Comparison of ENCODE assay signal across 24 mouse cellular contexts in genomic region chr9:120769056-120769455, GRCm38 (mm10).
DNase-seq lines count a peak whose midpoint lies in the region; ATAC-seq lines count a peak whose summit lies in the region.
"Had no signal": no experiment of that assay in that cellular context is flagged by ENCODE, and none has a peak within 500 bp of the region (broad histone marks: within the 10 kb centered on the region; RNA-seq: fewer than 3 reads in every experiment).

No protein-coding gene starts in this region.

- 89% methylated on average over 8 of the region's 8 CpGs for WGBS in forebrain, embryonic 10.5 days
- WGBS in forebrain, embryonic 15.5 days, result 93% methylated on average over 8 of the region's 8 CpGs
- 87% methylated on average over 8 of the region's 8 CpGs for WGBS in midbrain, embryonic 11.5 days
- 88% methylated on average over 8 of the region's 8 CpGs for whole genome bisulfite sequencing in midbrain, embryonic 13.5 days
- WGBS in limb, embryonic 11.5 days, result 76% methylated on average over 8 of the region's 8 CpGs

- H3K27me3 ChIP-seq in forebrain, embryonic 10.5 days (ENCODE audit: poor library complexity, severe bottlenecking), result no peaks in the 10 kb centered on the region
- H3K27me3 ChIP-seq in forebrain, embryonic 15.5 days, result no peaks in the 10 kb centered on the region
- no peaks in the 10 kb centered on the region for H3K27me3 ChIP-seq in midbrain, embryonic 11.5 days (ENCODE audit: control insufficient read depth, insufficient read depth, low read length)
- no peaks in the 10 kb centered on the region for H3K27me3 ChIP-seq in midbrain, embryonic 13.5 days
- H3K27me3 ChIP-seq in limb, embryonic 11.5 days (ENCODE audit: control insufficient read depth, insufficient read depth, low read length), result no peaks in the 10 kb centered on the region
- H3K27me3 ChIP-seq: forebrain, embryonic 13.5 days; heart, embryonic 12.5 days; hindbrain, embryonic 13.5 days; intestine, embryonic 15.5 days; kidney, embryonic 15.5 days; lung, embryonic 15.5 days; midbrain, embryonic 12.5 days; neural tube, embryonic 12.5 days; Patski had no signal

- H3K36me3 ChIP-seq in forebrain, embryonic 10.5 days (replicated peaks), result no peaks in the 10 kb centered on the region
- H3K36me3 ChIP-seq in forebrain, embryonic 15.5 days, result no peaks in the 10 kb centered on the region
- H3K36me3 ChIP-seq in midbrain, embryonic 11.5 days (ENCODE audit: control insufficient read depth, insufficient read depth, low read length), result no peaks in the 10 kb centered on the region
- no peaks in the 10 kb centered on the region for H3K36me3 ChIP-seq in midbrain, embryonic 13.5 days
- no peaks in the 10 kb centered on the region for H3K36me3 ChIP-seq in limb, embryonic 11.5 days (ENCODE audit: control insufficient read depth, insufficient read depth, low read length)
- H3K36me3 ChIP-seq: heart, embryonic 12.5 days; hindbrain, embryonic 13.5 days; intestine, embryonic 15.5 days; kidney, embryonic 15.5 days; lung, embryonic 15.5 days; midbrain, embryonic 12.5 days; neural tube, embryonic 12.5 days had no signal

- peaks cover 36% of the 10 kb centered on the region for H3K4me1 ChIP-seq in forebrain, embryonic 10.5 days
- no peaks in the 10 kb centered on the region for H3K4me1 ChIP-seq in forebrain, embryonic 15.5 days
- H3K4me1 ChIP-seq in midbrain, embryonic 11.5 days (ENCODE audit: control insufficient read depth, insufficient read depth, low read length), result no peaks in the 10 kb centered on the region
- H3K4me1 ChIP-seq in midbrain, embryonic 13.5 days (replicated peaks), result peaks cover 18% of the 10 kb centered on the region
- H3K4me1 ChIP-seq in limb, embryonic 11.5 days (ENCODE audit: control insufficient read depth, insufficient read depth, low read length), result peaks cover 21% of the 10 kb centered on the region
- H3K4me1 ChIP-seq: heart, embryonic 12.5 days had no signal

- H3K4me2 ChIP-seq in forebrain, embryonic 15.5 days (replicated peaks), result no peak overlapping the region
- no peak overlapping the region for H3K4me2 ChIP-seq in midbrain, embryonic 11.5 days
- H3K4me2 ChIP-seq in midbrain, embryonic 13.5 days (replicated peaks), result no peak overlapping the region
- no peak overlapping the region for H3K4me2 ChIP-seq in limb, embryonic 11.5 days (ENCODE audit: low read depth, severe bottlenecking)
- H3K4me2 ChIP-seq: forebrain, embryonic 13.5 days; heart, embryonic 12.5 days; hindbrain, embryonic 13.5 days; intestine, embryonic 15.5 days; kidney, embryonic 15.5 days; lung, embryonic 15.5 days; midbrain, embryonic 12.5 days; neural tube, embryonic 12.5 days had no signal

- H3K27ac ChIP-seq in forebrain, embryonic 10.5 days, result peak overlapping the region; percentile 71
- H3K27ac ChIP-seq in forebrain, embryonic 15.5 days (replicated peaks), result no peak overlapping the region
- H3K27ac ChIP-seq in midbrain, embryonic 11.5 days (ENCODE audit: low read depth, low read length), result no peak overlapping the region
- no peak overlapping the region for H3K27ac ChIP-seq in midbrain, embryonic 13.5 days
- peak overlapping the region; percentile 68 for H3K27ac ChIP-seq in limb, embryonic 11.5 days (replicated peaks; ENCODE audit: low read depth, low read length)
- H3K27ac ChIP-seq: forebrain, embryonic 13.5 days; hindbrain, embryonic 13.5 days; liver, embryonic 14.5 days; lung, embryonic 15.5 days; midbrain, embryonic 12.5 days; neural tube, embryonic 12.5 days had no signal

- no peak overlapping the region for H3K9ac ChIP-seq in forebrain, embryonic 15.5 days (replicated peaks)
- H3K9ac ChIP-seq in midbrain, embryonic 11.5 days (ENCODE audit: low read length), result no peak overlapping the region
- no peak overlapping the region for H3K9ac ChIP-seq in midbrain, embryonic 13.5 days (replicated peaks)
- no peak overlapping the region for H3K9ac ChIP-seq in limb, embryonic 11.5 days (ENCODE audit: low read length)
- H3K9ac ChIP-seq: forebrain, embryonic 13.5 days; heart, embryonic 12.5 days; hindbrain, embryonic 13.5 days; intestine, embryonic 15.5 days; kidney, embryonic 15.5 days; liver, embryonic 14.5 days; lung, embryonic 15.5 days; midbrain, embryonic 12.5 days; neural tube, embryonic 12.5 days had no signal

- no peak overlapping the region for H3K4me3 ChIP-seq in forebrain, embryonic 10.5 days
- no peak overlapping the region for H3K4me3 ChIP-seq in forebrain, embryonic 15.5 days
- no peak overlapping the region for H3K4me3 ChIP-seq in midbrain, embryonic 11.5 days (ENCODE audit: low read depth, low read length)
- no peak overlapping the region for H3K4me3 ChIP-seq in midbrain, embryonic 13.5 days (replicated peaks)
- H3K4me3 ChIP-seq in limb, embryonic 11.5 days (ENCODE audit: low read depth, low read length), result no peak overlapping the region
- H3K4me3 ChIP-seq: forebrain, embryonic 13.5 days; heart, embryonic 12.5 days; hindbrain, embryonic 13.5 days; intestine, embryonic 15.5 days; kidney, embryonic 15.5 days; lung, embryonic 15.5 days; midbrain, embryonic 12.5 days; neural tube, embryonic 12.5 days had no signal

- no peaks in the 10 kb centered on the region for H3K9me3 ChIP-seq in forebrain, embryonic 10.5 days
- H3K9me3 ChIP-seq in forebrain, embryonic 15.5 days, result no peaks in the 10 kb centered on the region
- no peaks in the 10 kb centered on the region for H3K9me3 ChIP-seq in midbrain, embryonic 11.5 days (ENCODE audit: control insufficient read depth, low read length)
- H3K9me3 ChIP-seq in midbrain, embryonic 13.5 days, result no peaks in the 10 kb centered on the region
- H3K9me3 ChIP-seq in limb, embryonic 11.5 days (ENCODE audit: control insufficient read depth, low read length), result no peaks in the 10 kb centered on the region
- H3K9me3 ChIP-seq: forebrain, embryonic 13.5 days; hindbrain, embryonic 13.5 days; intestine, embryonic 15.5 days; kidney, embryonic 15.5 days; lung, embryonic 15.5 days; midbrain, embryonic 12.5 days; neural tube, embryonic 12.5 days had no signal

- no peak for DNase-seq in forebrain, embryonic 10.5 days (ENCODE audit: extremely low spot score, low spot score)
- DNase-seq in midbrain, embryonic 11.5 days (ENCODE audit: low spot score, missing footprints), result peak; percentile 82
- no peak for DNase-seq in limb, embryonic 11.5 days (ENCODE audit: low spot score)
- no peak for DNase-seq in cerebellum, adult 8-10 months
- no peak for DNase-seq in layer of hippocampus, postnatal 14 days (ENCODE audit: low spot score in 2 of 2)
- no peak for DNase-seq in B cell, adult 2 months
- DNase-seq: adrenal gland, adult 8-10 months; cerebellum, adult 9-10 months; gastrocnemius, postnatal 36 days; heart, postnatal 14 days; thymus, adult 18-20 months had no signal

- ATAC-seq in forebrain, embryonic 15.5 days (replicated peaks), result no peak
- ATAC-seq in midbrain, embryonic 11.5 days (ENCODE audit: low FRiP score), result no peak
- ATAC-seq in midbrain, embryonic 13.5 days, result no peak
- ATAC-seq in limb, embryonic 11.5 days (ENCODE audit: insufficient number of reproducible peaks, low FRiP score, low TSS enrichment, low read depth), result no peak
- ATAC-seq: CD4-positive, CD25-positive, alpha-beta regulatory T cell, adult 4 months; forebrain, embryonic 13.5 days; intestine, embryonic 15.5 days; Patski had no signal

Comparison
In these comparisons a context has a peak if more than half of its experiments do, and no peak if none do; other contexts are left out.
1. H3K27ac ChIP-seq: peak in forebrain, embryonic 10.5 days (single experiment) and limb, embryonic 11.5 days (single experiment); none in forebrain, embryonic 15.5 days (single experiment), midbrain, embryonic 11.5 days (single experiment) and midbrain, embryonic 13.5 days (single experiment).